Mouse (Mus musculus): Measurements from ENCODE around the gene Slc44a5. TPM values are rescaled to one million over a fixed set of nuclear protein-coding genes. Genes with fewer than 3 reads are reported as not detected.

Gene Slc44a5
- polyA plus RNA-seq, 1 experiment from 2014 or later, result 3.4 TPM

DNA sequence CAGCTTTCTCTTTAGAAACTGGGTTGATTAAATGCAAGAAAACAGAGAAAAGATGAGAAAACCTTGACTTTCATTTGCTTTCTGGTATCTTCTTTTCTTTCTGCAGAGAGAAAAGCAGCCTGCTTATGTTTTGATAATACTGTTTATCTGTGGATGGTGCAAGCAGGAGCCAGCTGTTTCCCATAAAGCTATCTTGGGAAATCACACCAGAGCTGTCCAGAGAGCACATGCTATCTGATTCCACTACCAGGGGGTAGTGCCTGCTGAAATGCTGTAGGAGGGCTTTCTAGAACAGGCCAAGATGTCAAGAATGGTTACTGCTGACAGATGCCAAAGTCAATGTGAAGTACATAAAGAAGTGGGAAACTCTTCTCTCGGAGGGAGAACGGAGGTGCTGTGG, 314.0 kb downstream of the Slc44a5 start:
- 49% methylated on average over 2 of the region's 2 CpGs for WGBS
- peak; percentile 31 for DNase-seq (ENCODE audit: low spot score)
- peaks cover 16% of the 10 kb centered on the region for H3K4me1 ChIP-seq (ENCODE audit: control insufficient read depth, insufficient read depth, low read length)
- H3K9me3 ChIP-seq (ENCODE audit: control insufficient read depth, low read length), result no peaks in the 10 kb centered on the region
- no peak overlapping the region for H3K27ac ChIP-seq (replicated peaks; ENCODE audit: low read depth, low read length)
- H3K4me2 ChIP-seq (ENCODE audit: low read depth, low read length), result no peak overlapping the region
- no peak for ATAC-seq (ENCODE audit: low read depth)
- H3K27me3 ChIP-seq (replicated peaks; ENCODE audit: control insufficient read depth, insufficient read depth, low read length), result no peaks in the 10 kb centered on the region
- H3K36me3 ChIP-seq (ENCODE audit: control insufficient read depth, insufficient read depth, low read length), result no peaks in the 10 kb centered on the region
- H3K9ac ChIP-seq (ENCODE audit: low read depth, low read length), result no peak overlapping the region
- H3K4me3 ChIP-seq (ENCODE audit: low read depth, low read length), result no peak overlapping the region

DNA sequence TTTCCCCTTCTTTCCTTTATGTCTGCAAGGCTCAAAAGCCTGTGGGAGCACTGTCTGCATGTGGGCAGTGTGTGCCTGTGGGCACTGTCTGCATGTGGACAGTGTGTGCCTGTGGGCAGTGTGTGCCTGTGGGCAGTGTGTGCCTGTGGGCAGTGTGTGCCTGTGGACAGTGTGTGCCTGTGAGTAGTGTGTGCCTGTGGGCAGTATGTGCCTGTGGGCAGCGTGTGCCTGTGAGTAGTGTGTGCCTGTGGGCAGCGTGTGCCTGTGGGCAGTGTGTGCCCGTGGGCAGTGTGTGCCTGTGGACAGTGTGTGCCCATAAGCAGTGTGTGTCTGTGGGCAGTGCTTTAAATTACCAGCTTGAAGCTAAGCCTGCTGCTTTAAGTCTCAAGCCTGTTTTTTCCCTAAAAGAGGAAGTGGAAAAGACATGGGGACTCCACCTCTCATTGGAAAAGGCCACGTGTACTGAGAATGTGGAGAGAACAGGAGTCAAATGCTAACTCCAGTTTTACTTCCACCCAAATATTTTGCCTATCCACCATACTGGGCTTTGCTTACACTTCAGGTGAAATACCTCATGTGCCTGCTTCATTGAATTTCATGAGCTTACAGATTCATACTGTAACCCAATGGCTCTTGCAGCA, 315.3 kb downstream of the Slc44a5 start:
- Histone ChIP-seq H3K4me1 (ENCODE audit: control insufficient read depth, insufficient read depth, low read length) (peaks cover 16% of the 10 kb centered on the region), H3K27ac (replicated peaks; ENCODE audit: low read depth, low read length) (no peak overlapping the region), H3K4me2 (ENCODE audit: low read depth, low read length) (no peak overlapping the region), H3K9ac (ENCODE audit: low read depth, low read length) (no peak overlapping the region), H3K27me3 (replicated peaks; ENCODE audit: control insufficient read depth, insufficient read depth, low read length) (no peaks in the 10 kb centered on the region), H3K4me3 (ENCODE audit: low read depth, low read length) (no peak overlapping the region), H3K36me3 (ENCODE audit: control insufficient read depth, insufficient read depth, low read length) (no peaks in the 10 kb centered on the region), H3K9me3 (ENCODE audit: control insufficient read depth, low read length) (no peaks in the 10 kb centered on the region)
- DNase-seq (ENCODE audit: low spot score), result no peak
- WGBS, result 80% methylated on average over 4 of the region's 4 CpGs
- no peak for ATAC-seq (ENCODE audit: low read depth)

DNA sequence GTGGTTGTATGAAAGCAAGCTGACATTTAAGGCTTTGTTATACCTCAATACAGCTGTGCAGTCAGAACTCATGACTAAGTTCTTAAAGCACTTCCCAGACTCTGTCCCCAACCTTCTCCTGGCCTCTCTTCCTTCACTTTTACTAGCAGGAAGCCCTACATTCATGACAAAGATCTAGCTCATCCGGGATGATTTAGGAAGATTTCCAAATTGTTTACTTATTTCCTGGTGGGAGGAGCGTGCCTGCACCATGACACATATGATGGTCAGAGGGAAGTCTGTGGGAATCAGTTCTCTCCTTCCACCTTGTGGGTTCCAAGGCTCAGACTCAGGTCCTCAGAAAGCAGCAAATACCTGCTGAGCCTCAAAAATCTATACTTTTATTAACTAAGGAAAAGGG, 317.1 kb downstream of the Slc44a5 start:
- peaks cover 6% of the 10 kb centered on the region for H3K4me1 ChIP-seq (ENCODE audit: control insufficient read depth, insufficient read depth, low read length)
- H3K4me2 ChIP-seq (ENCODE audit: low read depth, low read length), result no peak overlapping the region
- no peak overlapping the region for H3K9ac ChIP-seq (ENCODE audit: low read depth, low read length)
- ATAC-seq (ENCODE audit: low read depth), result no peak
- no peak for DNase-seq (ENCODE audit: low spot score)
- H3K4me3 ChIP-seq (ENCODE audit: low read depth, low read length), result no peak overlapping the region
- no peaks in the 10 kb centered on the region for H3K36me3 ChIP-seq (ENCODE audit: control insufficient read depth, insufficient read depth, low read length)
- WGBS, result 77% methylated on average over 2 of the region's 2 CpGs
- H3K9me3 ChIP-seq (ENCODE audit: control insufficient read depth, low read length), result no peaks in the 10 kb centered on the region
- no peak overlapping the region for H3K27ac ChIP-seq (replicated peaks; ENCODE audit: low read depth, low read length)
- no peaks in the 10 kb centered on the region for H3K27me3 ChIP-seq (replicated peaks; ENCODE audit: control insufficient read depth, insufficient read depth, low read length)

DNA sequence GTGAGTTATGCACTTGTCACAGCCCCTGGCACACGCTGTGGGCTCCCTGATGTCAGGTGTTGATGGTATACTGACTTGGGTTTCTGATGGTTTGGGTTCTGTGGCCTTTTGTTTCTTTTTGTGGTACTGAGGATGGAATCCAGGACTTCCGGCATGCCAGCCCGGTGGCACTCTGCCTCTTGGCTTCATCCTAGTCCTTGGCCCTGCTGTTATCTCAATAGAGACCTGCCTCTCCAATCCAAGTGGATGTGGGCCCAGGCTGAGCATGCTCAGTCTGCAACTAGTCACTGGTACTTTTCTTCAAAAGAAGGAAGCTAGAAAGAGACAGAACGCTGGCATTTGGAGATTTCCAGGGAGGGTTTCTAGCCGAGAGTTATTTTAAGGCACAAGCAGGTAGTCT, 318.9 kb downstream of the Slc44a5 start:
- H3K4me2 ChIP-seq (ENCODE audit: low read depth, low read length), result no peak overlapping the region
- ATAC-seq (ENCODE audit: low read depth), result no peak
- no peak overlapping the region for H3K9ac ChIP-seq (ENCODE audit: low read depth, low read length)
- peaks cover 3% of the 10 kb centered on the region for H3K4me1 ChIP-seq (ENCODE audit: control insufficient read depth, insufficient read depth, low read length)
- no peak overlapping the region for H3K4me3 ChIP-seq (ENCODE audit: low read depth, low read length)
- 65% methylated on average over 5 of the region's 5 CpGs for WGBS
- H3K27ac ChIP-seq (replicated peaks; ENCODE audit: low read depth, low read length), result no peak overlapping the region
- H3K36me3 ChIP-seq (ENCODE audit: control insufficient read depth, insufficient read depth, low read length), result no peaks in the 10 kb centered on the region
- H3K27me3 ChIP-seq (replicated peaks; ENCODE audit: control insufficient read depth, insufficient read depth, low read length), result no peaks in the 10 kb centered on the region
- no peak for DNase-seq (ENCODE audit: low spot score)
- H3K9me3 ChIP-seq (ENCODE audit: control insufficient read depth, low read length), result no peaks in the 10 kb centered on the region

DNA sequence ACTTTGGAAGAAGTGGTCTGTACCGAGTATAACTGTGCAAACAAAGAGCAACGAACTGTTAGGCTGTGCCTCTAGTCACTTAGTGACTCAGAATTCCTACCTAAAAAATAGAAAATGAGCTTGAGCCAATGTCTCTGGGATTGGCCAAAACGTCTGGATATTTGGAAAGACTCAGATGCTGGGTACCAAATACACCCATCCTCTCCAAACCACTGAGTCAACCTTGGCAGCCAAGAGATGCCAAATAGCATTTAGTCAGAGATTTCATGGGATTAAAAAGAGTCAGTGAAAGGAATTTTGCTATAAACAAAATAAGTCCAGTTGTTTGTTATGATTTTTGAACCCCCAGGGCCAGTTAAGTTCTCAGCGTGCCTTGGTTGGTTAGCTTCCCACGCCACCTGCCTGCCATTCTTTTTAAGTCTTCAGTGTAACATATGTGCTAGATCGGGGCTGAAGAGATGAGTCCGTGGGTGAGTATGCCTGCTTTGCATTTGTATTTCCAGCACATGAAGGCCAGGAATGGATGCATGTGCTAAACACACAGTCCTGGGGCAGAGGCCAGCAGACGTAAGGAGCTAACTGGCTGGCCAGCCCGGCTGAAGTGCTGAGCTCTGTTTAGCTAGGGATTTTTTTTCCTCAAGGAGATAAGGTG, 320.7 kb downstream of the Slc44a5 start:
- ATAC-seq (ENCODE audit: low read depth), result no peak
- Histone ChIP-seq H3K4me1 (ENCODE audit: control insufficient read depth, insufficient read depth, low read length) (peaks cover 3% of the 10 kb centered on the region), H3K4me3 (ENCODE audit: low read depth, low read length) (no peak overlapping the region), H3K36me3 (ENCODE audit: control insufficient read depth, insufficient read depth, low read length) (no peaks in the 10 kb centered on the region), H3K9ac (ENCODE audit: low read depth, low read length) (no peak overlapping the region), H3K27ac (replicated peaks; ENCODE audit: low read depth, low read length) (no peak overlapping the region), H3K27me3 (replicated peaks; ENCODE audit: control insufficient read depth, insufficient read depth, low read length) (no peaks in the 10 kb centered on the region), H3K4me2 (ENCODE audit: low read depth, low read length) (no peak overlapping the region), H3K9me3 (ENCODE audit: control insufficient read depth, low read length) (no peaks in the 10 kb centered on the region)
- 56% methylated on average over 9 of the region's 9 CpGs for WGBS
- DNase-seq (ENCODE audit: low spot score), result peak; percentile 28

DNA sequence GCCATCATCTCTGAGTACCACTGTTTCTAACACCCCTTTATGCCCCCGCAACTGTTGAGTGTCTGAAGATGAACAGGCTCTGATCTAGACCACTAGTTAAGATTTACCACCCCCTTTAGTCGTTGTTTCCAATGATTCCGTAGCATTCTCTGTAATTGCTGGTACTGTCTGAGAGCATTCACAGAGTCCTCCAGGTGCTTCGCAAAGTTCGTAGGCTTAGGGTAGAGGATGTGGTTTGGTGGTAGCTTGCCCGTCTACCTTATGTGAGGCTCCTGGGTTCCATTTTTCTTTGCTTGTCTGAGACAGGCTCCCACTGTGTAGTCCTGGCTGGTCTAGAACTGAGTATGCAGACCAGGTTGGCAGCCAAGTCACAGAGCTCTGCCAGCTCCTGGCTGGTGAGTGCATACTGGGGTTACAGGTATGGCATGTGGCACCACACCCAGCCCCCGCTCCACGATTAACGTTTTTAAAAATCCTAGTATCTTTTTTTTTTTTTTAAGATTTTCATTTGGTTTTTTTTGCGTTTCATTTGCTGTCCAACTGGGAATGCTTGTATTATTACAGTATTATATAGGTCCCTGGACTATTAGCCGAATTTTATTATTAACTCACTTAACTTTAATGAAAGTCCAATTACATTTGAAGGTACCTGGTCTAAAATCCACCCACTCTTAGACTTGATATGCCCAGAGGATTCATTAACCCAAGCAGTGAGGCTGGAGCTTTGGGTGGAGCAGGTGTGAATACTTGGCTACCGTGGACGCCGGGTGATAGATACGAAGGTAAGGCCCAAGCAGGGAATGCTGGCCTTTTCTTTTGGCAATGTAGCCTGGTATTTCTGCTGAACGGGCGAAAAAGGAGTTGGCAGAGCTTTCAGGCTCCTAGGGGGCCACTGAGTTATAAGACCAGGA, 321.9 kb downstream of the Slc44a5 start:
- no peak overlapping the region for H3K4me2 ChIP-seq (ENCODE audit: low read depth, low read length)
- H3K4me1 ChIP-seq (ENCODE audit: control insufficient read depth, insufficient read depth, low read length), result peaks cover 3% of the 10 kb centered on the region
- H3K27me3 ChIP-seq (replicated peaks; ENCODE audit: control insufficient read depth, insufficient read depth, low read length), result no peaks in the 10 kb centered on the region
- no peak for DNase-seq (ENCODE audit: low spot score)
- H3K9ac ChIP-seq (ENCODE audit: low read depth, low read length), result no peak overlapping the region
- H3K4me3 ChIP-seq (ENCODE audit: low read depth, low read length), result no peak overlapping the region
- WGBS, result 90% methylated on average over 17 of the region's 17 CpGs
- ATAC-seq (ENCODE audit: low read depth), result no peak
- no peaks in the 10 kb centered on the region for H3K36me3 ChIP-seq (ENCODE audit: control insufficient read depth, insufficient read depth, low read length)
- H3K9me3 ChIP-seq (ENCODE audit: control insufficient read depth, low read length), result no peaks in the 10 kb centered on the region
- no peak overlapping the region for H3K27ac ChIP-seq (replicated peaks; ENCODE audit: low read depth, low read length)

DNA sequence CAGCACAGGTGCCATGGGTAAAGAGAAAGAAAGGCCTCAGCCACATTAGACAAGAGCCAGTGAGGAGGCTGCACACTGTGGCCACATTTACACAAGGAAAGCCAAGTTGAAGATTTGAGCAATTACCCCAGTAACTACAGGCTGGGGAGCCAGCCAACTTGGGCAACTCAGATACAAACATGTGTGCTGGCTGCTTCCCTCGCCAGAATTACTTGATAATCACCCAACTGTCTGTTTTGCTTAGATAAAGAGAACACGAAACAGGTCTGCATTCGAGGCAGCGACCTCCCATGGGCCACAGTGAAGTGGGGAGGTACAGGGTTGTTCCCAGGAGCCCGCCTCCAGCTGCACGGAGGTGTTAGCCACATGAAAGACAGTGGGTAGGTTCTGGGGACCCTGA, 324.3 kb downstream of the Slc44a5 start:
- Histone ChIP-seq H3K4me1 (ENCODE audit: control insufficient read depth, insufficient read depth, low read length) (no peaks in the 10 kb centered on the region), H3K9ac (ENCODE audit: low read depth, low read length) (no peak overlapping the region), H3K9me3 (ENCODE audit: control insufficient read depth, low read length) (no peaks in the 10 kb centered on the region), H3K27ac (replicated peaks; ENCODE audit: low read depth, low read length) (no peak overlapping the region), H3K27me3 (replicated peaks; ENCODE audit: control insufficient read depth, insufficient read depth, low read length) (no peaks in the 10 kb centered on the region), H3K4me3 (ENCODE audit: low read depth, low read length) (no peak overlapping the region), H3K4me2 (ENCODE audit: low read depth, low read length) (no peak overlapping the region), H3K36me3 (ENCODE audit: control insufficient read depth, insufficient read depth, low read length) (no peaks in the 10 kb centered on the region)
- ATAC-seq (ENCODE audit: low read depth) (no peak), DNase-seq (ENCODE audit: low spot score) (peak; percentile 56)
- WGBS, result 49% methylated on average over 6 of the region's 6 CpGs

DNA sequence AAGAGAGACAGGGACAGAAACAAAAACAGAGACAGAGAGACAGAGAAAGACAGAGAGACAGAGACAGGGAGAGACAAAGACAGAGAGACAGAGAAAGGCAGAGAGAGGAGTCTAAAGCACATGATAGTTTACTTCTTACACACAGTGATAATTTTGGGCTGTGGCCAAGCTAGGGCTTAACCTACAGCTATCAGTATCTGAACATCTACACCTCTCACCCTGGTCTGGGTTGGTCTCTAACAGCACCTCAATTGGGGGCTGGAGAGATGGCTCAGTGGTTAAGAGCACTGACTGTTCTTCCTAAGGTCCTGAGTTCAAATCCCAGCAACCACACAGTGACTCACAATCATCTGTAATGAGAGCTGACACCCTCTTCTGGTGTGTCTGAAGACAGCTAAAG, 325.3 kb downstream of the Slc44a5 start:
- H3K27me3 ChIP-seq (replicated peaks; ENCODE audit: control insufficient read depth, insufficient read depth, low read length), result no peaks in the 10 kb centered on the region
- H3K4me2 ChIP-seq (ENCODE audit: low read depth, low read length), result no peak overlapping the region
- H3K9ac ChIP-seq (ENCODE audit: low read depth, low read length), result no peak overlapping the region
- no peak overlapping the region for H3K27ac ChIP-seq (replicated peaks; ENCODE audit: low read depth, low read length)
- no peak overlapping the region for H3K4me3 ChIP-seq (ENCODE audit: low read depth, low read length)
- H3K9me3 ChIP-seq (ENCODE audit: control insufficient read depth, low read length), result no peaks in the 10 kb centered on the region
- no peak for ATAC-seq (ENCODE audit: low read depth)
- H3K4me1 ChIP-seq (ENCODE audit: control insufficient read depth, insufficient read depth, low read length), result no peaks in the 10 kb centered on the region
- no peak for DNase-seq (ENCODE audit: low spot score)
- H3K36me3 ChIP-seq (ENCODE audit: control insufficient read depth, insufficient read depth, low read length), result no peaks in the 10 kb centered on the region
